8 mouse cellular contexts compared by ENCODE assay signal in the genomic region with DNA sequence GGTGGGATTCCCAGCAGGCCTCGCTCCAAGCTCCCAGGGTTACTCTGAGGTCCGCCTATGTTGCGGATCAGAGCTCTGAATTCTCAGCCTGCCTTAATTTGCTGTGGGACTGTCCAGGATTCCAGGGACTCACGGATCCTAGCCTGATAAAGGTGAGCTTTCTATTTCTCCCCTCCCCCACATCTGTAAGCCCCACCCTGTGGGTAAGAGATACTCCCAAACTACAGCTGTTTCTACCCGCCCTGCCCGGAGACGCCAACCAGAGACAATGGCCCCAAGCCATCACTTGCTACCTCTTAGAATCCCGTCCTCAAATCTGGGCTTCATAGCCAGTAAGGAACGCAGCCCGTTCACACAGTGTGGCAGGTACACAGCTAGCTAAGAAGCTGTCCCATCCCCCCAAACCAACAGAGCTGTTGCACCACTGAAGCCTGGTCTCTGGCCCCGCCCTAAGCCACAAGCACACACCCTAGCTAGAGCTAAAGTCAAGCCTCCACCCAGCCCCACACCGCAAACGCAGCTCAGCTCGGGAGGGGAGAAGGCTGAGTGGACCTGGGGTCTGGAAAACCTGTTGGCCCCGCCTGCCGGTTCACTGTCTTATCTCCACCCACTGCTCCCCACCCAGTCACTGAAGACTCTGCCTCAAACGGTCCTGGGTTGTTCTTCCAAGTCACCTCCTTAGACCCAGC. TPM values are rescaled to one million over a fixed set of nuclear protein-coding genes. Genes with fewer than 3 reads are reported as not detected.
DNase-seq lines count a peak whose midpoint lies in the region; ATAC-seq lines count a peak whose summit lies in the region.

No protein-coding gene starts in this region.

- H3K36me3 ChIP-seq in stomach, embryonic 15.5 days: no peaks in the 10 kb centered on the region

- no peak overlapping the region for H3K9ac ChIP-seq in stomach, embryonic 15.5 days

- H3K4me1 ChIP-seq in stomach, embryonic 15.5 days: peaks cover 38% of the 10 kb centered on the region

- H3K27ac ChIP-seq in stomach, embryonic 15.5 days: no peak overlapping the region

- WGBS in stomach, embryonic 15.5 days: 10% methylated on average over 17 of the region's 17 CpGs

- peak; percentile 95 for ATAC-seq in inflammation-experienced regulatory T-cells, adult 6 months
- peak; percentile 95 for ATAC-seq in megakaryocyte progenitor cell, adult 5-6 weeks (replicated peaks; ENCODE audit: poor library complexity)
- peak; percentile 90 for ATAC-seq in stomach, embryonic 15.5 days (ENCODE audit: insufficient read depth, low FRiP score, low read depth)

- H3K4me2 ChIP-seq in stomach, embryonic 15.5 days: peak overlapping the region; percentile 43

- DNase-seq in embryo, embryonic 10 days (ENCODE audit: low spot score): peak; percentile 42
- DNase-seq in embryo, embryonic 9.5 days (ENCODE audit: extremely low spot score): no peak
- peak; percentile 85 for DNase-seq in ZHBTc4 (ENCODE audit: low read depth, low spot score)
- DNase-seq in gastrocnemius, postnatal 4 days (ENCODE audit: low spot score in 2 of 2): no peak
- no peak for DNase-seq in layer of hippocampus, adult 8-10 months (ENCODE audit: low spot score in 2 of 2)

- H3K9me3 ChIP-seq in stomach, embryonic 15.5 days: no peaks in the 10 kb centered on the region

- peaks cover 15% of the 10 kb centered on the region; the same call in 1 of the 2 replicates for H3K27me3 ChIP-seq in stomach, embryonic 15.5 days (replicated peaks)

- H3K4me3 ChIP-seq in stomach, embryonic 15.5 days (replicated peaks): no peak overlapping the region; the same call in 1 of the 2 replicates

RNA-seq across cellular contexts. Expression of a gene that starts 23.9 kb away (rescaled TPM):
- 10 to 100 TPM; 18.1 to 32.0 (median 30.0) TPM for polyA plus RNA-seq in inflammation-experienced regulatory T-cells, adult 6 months (2017; shearing (Covaris generic))
- 13.8 and 18.1 TPM in 2 replicates for total RNA-seq in megakaryocyte progenitor cell, adult 5-6 weeks (2015)
- total RNA-seq in megakaryocyte progenitor cell, adult 5-6 weeks (2017): 2.1 and 4.1 TPM in 2 replicates
- polyA plus RNA-seq in stomach, embryonic 15.5 days (2015; fragmentation: Nextera tagmentation; extraction: Ambion mirVana): 1.4 and 1.6 TPM in 2 replicates
- under 1 TPM; 0.52 to 0.91 TPM for total RNA-seq in gastrocnemius, postnatal 4 days (2021)
- total RNA-seq in layer of hippocampus, adult 8-10 months (2022): 10 to 100 TPM in 3 of 4 experiments, 1 to 10 TPM in 1; 8.9 to 14.3 (median 11.7) TPM

Comparison
In these comparisons a context has a peak if more than half of its experiments do, and no peak if none do; other contexts are left out.
1. DNase-seq: peak in embryo, embryonic 10 days (single experiment) and ZHBTc4 (single experiment); none in embryo, embryonic 9.5 days (single experiment), gastrocnemius, postnatal 4 days (0 of 2) and layer of hippocampus, adult 8-10 months (0 of 2).
2. Peak in every context shown above with its lines, with median percentiles within 50 percentile points of each other: ATAC-seq.